Mouse (Mus musculus): ENCODE measurements around the gene Dhps. TPM values are rescaled to one million over a fixed set of nuclear protein-coding genes. Genes with fewer than 3 reads are reported as not detected.

The Dhps gene
- polyA plus RNA-seq, 1 experiment from 2014 or later = 85.8 TPM

DNA sequence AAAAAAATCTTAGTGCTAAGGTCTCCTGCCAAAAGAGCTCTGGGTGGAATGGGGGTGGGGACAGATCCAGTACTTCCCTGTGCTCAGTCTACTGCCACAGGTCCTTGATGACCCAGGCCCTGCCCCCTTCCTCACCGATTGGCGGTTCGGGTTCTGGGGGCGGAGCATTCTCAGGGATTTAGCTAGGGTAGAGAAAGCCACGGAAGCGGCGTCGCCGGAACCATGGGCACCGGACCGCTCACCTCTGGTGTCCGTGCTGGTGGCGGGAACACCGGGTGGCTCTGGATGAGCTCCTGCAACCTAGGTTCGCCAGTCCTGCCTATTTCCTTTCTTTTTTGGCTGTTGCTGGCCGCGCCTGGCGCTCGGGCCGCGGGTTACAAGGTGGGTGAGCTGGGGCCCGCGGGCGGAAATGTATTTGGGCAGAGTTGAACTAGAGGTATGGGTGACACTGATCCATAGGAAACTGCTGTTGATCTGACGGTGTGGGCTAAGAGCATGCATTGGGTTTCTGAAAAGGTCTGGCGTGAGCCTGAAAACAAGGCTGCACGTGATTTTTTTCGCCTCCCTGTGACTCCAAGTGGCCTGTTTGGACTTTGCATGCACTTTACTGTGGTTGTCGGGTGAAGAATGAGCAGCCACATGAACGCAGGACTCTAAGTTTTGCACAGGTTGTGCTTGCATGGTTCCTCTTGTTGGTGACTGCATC lies 11.7 kb downstream of the Dhps start, which contains the start of gene Man2b1:
Gene Man2b1 (plus strand): TSS at position 163 of the 706 bp plus-strand sequence.
- peak within 1 kb of the TSS; percentile 67 for H3K9ac ChIP-seq (ENCODE audit: low read depth, low read length)
- peak; percentile 89 for ATAC-seq (ENCODE audit: low FRiP score, low TSS enrichment)
- peak within 1 kb of the TSS; percentile 64 for H3K4me3 ChIP-seq (ENCODE audit: low read length)
- peaks cover 27% of the 10 kb centered on the region for H3K36me3 ChIP-seq (ENCODE audit: control insufficient read depth, insufficient read depth, low read length)
- H3K9me3 ChIP-seq (ENCODE audit: control insufficient read depth, low read length) = no peaks in the 10 kb centered on the region
- peak within 1 kb of the TSS; percentile 81 for H3K4me2 ChIP-seq (replicated peaks; ENCODE audit: low read depth, low read length)
- H3K27me3 ChIP-seq (ENCODE audit: control insufficient read depth, insufficient read depth, low read length) = no peaks in the 10 kb centered on the region
- WGBS = under 1% methylated on average over 30 of the region's 30 CpGs
- H3K27ac ChIP-seq (ENCODE audit: low read depth, low read length) = no peak within 1 kb of the TSS
- peaks cover 11% of the 10 kb centered on the region; the same call in 1 of the 2 replicates for H3K4me1 ChIP-seq (ENCODE audit: control insufficient read depth, insufficient read depth, low read length)

DNA sequence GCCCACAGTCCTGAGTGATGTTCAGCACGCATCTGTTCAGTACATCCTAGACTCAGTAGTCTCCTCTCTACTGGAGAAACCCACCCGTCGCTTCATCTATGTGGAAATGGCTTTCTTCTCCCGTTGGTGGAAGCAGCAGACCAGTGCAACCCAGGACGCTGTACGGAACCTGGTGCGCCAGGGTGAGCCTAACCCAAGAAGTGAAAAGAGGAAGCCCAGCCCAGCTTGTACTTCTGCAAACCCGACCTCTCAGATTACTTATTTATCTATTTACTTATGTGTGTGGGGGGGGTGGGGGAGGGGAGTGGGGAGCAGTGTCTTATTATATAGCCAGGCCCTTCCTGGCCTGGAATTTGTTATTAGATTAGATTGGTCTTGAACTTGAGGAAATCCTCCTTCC lies 13.1 kb downstream of the Dhps start:
- WGBS = 85% methylated on average over 8 of the region's 8 CpGs
- ATAC-seq (ENCODE audit: low FRiP score, low TSS enrichment) = no peak
- Histone ChIP-seq H3K4me1 (ENCODE audit: control insufficient read depth, insufficient read depth, low read length) (peaks cover 9% of the 10 kb centered on the region; the same call in 1 of the 2 replicates), H3K9ac (ENCODE audit: low read depth, low read length) (no peak overlapping the region), H3K4me2 (replicated peaks; ENCODE audit: low read depth, low read length) (no peak overlapping the region), H3K4me3 (ENCODE audit: low read length) (no peak overlapping the region), H3K27me3 (ENCODE audit: control insufficient read depth, insufficient read depth, low read length) (no peaks in the 10 kb centered on the region), H3K27ac (ENCODE audit: low read depth, low read length) (no peak overlapping the region), H3K36me3 (ENCODE audit: control insufficient read depth, insufficient read depth, low read length) (peaks cover 21% of the 10 kb centered on the region), H3K9me3 (ENCODE audit: control insufficient read depth, low read length) (no peaks in the 10 kb centered on the region)

DNA sequence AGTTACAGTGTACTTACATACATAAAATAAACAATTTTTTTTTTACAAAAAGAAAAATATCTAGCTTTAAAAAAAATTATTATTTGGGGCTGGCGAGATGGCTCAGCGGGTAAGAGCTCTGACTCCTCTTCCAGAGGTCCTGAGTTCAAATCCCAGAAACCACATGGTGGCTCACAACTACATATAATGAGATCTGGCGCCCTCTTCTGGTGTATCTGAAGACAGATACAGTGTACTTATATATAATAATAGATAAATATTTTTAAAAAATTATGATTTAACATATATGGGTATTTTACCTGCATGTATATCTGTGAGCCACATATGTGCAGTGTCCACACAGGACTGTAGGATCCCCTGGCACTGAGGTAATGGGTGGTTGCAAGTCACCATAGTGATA lies 14.7 kb downstream of the Dhps start:
- WGBS = 82% methylated on average over 3 of the region's 3 CpGs
- H3K36me3 ChIP-seq (ENCODE audit: control insufficient read depth, insufficient read depth, low read length) = peaks cover 21% of the 10 kb centered on the region
- H3K27ac ChIP-seq (ENCODE audit: low read depth, low read length) = no peak overlapping the region
- peaks cover 7% of the 10 kb centered on the region; the same call in 1 of the 2 replicates for H3K4me1 ChIP-seq (ENCODE audit: control insufficient read depth, insufficient read depth, low read length)
- H3K27me3 ChIP-seq (ENCODE audit: control insufficient read depth, insufficient read depth, low read length) = no peaks in the 10 kb centered on the region
- no peak overlapping the region for H3K4me2 ChIP-seq (replicated peaks; ENCODE audit: low read depth, low read length)
- no peak for ATAC-seq (ENCODE audit: low FRiP score, low TSS enrichment)
- no peak overlapping the region for H3K4me3 ChIP-seq (ENCODE audit: low read length)
- no peak overlapping the region for H3K9ac ChIP-seq (ENCODE audit: low read depth, low read length)
- no peaks in the 10 kb centered on the region for H3K9me3 ChIP-seq (ENCODE audit: control insufficient read depth, low read length)

DNA sequence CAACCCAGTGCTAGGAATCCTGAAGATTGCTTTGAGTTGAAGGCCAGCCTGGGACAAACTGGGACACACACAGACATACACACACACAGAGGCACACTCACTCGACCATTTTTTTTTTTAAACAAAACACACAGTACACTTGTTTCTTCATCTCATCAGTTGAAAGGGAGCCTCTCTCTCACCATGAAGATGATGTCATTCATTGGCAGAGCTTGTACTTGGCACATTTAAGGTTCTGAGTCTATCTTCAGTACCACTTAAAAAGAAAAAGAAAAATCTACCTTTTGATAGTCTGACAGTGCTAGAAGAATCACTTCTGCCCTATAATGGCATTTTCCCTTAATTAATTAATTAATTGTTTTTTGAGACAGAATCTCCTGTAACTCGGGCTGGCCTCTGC lies 17.2 kb downstream of the Dhps start:
- H3K36me3 ChIP-seq (ENCODE audit: control insufficient read depth, insufficient read depth, low read length) = peaks cover 31% of the 10 kb centered on the region

DNA sequence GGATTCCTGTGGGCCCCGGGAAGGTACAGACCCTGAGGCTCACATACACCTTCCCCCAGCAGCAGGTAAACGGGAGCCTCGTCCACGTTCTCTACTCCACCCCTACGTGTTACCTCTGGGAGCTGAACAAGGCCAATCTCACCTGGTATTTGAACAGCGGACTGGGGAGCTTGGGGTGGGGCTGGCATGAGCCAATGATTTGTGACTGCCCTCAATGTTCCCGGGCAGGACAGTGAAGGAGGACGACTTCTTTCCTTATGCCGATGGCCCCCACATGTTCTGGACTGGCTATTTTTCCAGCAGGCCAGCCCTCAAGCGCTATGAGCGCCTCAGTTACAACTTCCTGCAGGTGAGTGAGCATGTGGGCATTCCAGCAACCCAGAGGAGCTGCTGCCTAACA lies 19.3 kb downstream of the Dhps start:
- 90% methylated on average over 11 of the region's 11 CpGs for WGBS

More for the DNA sequence above, 17.2 kb downstream of the Dhps start:
- no peaks in the 10 kb centered on the region for H3K27me3 ChIP-seq (ENCODE audit: control insufficient read depth, insufficient read depth, low read length)
- no peak overlapping the region for H3K4me3 ChIP-seq (ENCODE audit: low read length)
- H3K9ac ChIP-seq (ENCODE audit: low read depth, low read length) = no peak overlapping the region
- H3K9me3 ChIP-seq (ENCODE audit: control insufficient read depth, low read length) = no peaks in the 10 kb centered on the region
- no peak overlapping the region for H3K27ac ChIP-seq (ENCODE audit: low read depth, low read length)
- H3K4me2 ChIP-seq (replicated peaks; ENCODE audit: low read depth, low read length) = no peak overlapping the region
- ATAC-seq (ENCODE audit: low FRiP score, low TSS enrichment) = no peak
- H3K4me1 ChIP-seq (ENCODE audit: control insufficient read depth, insufficient read depth, low read length) = 0 out of 2 replicates have a peak, but pooled peaks cover 2% of the 10 kb centered on the region
- 78% methylated on average over 2 of the region's 2 CpGs for WGBS

DNA sequence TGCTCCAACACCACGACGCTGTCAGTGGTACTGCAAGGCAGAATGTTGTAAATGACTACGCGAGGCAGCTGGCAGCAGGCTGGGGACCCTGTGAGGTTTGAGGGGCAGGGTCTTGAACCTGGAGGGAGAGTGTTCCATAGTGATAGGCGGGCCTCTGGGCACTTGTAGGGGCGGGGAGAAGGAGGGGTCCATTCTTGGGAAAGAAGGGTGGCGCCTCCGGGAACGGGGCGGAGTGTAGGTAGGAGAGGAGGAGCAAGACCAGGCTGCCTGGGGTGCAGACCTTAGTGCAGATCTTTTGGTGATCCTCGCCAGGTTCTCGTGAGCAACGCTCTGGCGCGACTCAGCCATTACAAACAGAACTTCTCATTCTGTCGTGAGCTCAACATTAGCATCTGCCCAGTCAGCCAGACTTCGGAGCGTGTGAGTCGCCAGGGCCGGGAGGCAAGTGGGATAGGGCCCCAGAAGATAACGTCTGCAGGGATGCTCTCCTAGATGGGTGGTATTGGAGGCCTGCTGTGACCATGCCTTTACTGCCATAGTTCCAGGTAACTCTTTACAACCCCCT lies 20.1 kb downstream of the Dhps start:
- Histone ChIP-seq H3K27me3 (ENCODE audit: control insufficient read depth, insufficient read depth, low read length) (no peaks in the 10 kb centered on the region), H3K27ac (ENCODE audit: low read depth, low read length) (no peak overlapping the region), H3K9ac (ENCODE audit: low read depth, low read length) (no peak overlapping the region), H3K4me3 (ENCODE audit: low read length) (no peak overlapping the region), H3K36me3 (ENCODE audit: control insufficient read depth, insufficient read depth, low read length) (peaks cover 38% of the 10 kb centered on the region), H3K4me1 (ENCODE audit: control insufficient read depth, insufficient read depth, low read length) (no peaks in the 10 kb centered on the region), H3K4me2 (replicated peaks; ENCODE audit: low read depth, low read length) (no peak overlapping the region), H3K9me3 (ENCODE audit: control insufficient read depth, low read length) (no peaks in the 10 kb centered on the region)
- WGBS = 29% methylated on average over 21 of the region's 21 CpGs
- 0 out of 2 replicates have a peak, but pooled peaks have one; percentile 43 for ATAC-seq (ENCODE audit: low FRiP score, low TSS enrichment)

More for the DNA sequence above, 19.3 kb downstream of the Dhps start:
- H3K9ac ChIP-seq (ENCODE audit: low read depth, low read length) = no peak overlapping the region
- ATAC-seq (ENCODE audit: low FRiP score, low TSS enrichment) = no peak
- no peaks in the 10 kb centered on the region for H3K4me1 ChIP-seq (ENCODE audit: control insufficient read depth, insufficient read depth, low read length)
- no peak overlapping the region for H3K27ac ChIP-seq (ENCODE audit: low read depth, low read length)
- no peaks in the 10 kb centered on the region for H3K9me3 ChIP-seq (ENCODE audit: control insufficient read depth, low read length)
- no peaks in the 10 kb centered on the region for H3K27me3 ChIP-seq (ENCODE audit: control insufficient read depth, insufficient read depth, low read length)
- no peak overlapping the region for H3K4me3 ChIP-seq (ENCODE audit: low read length)
- H3K4me2 ChIP-seq (replicated peaks; ENCODE audit: low read depth, low read length) = no peak overlapping the region
- peaks cover 35% of the 10 kb centered on the region for H3K36me3 ChIP-seq (ENCODE audit: control insufficient read depth, insufficient read depth, low read length)

DNA sequence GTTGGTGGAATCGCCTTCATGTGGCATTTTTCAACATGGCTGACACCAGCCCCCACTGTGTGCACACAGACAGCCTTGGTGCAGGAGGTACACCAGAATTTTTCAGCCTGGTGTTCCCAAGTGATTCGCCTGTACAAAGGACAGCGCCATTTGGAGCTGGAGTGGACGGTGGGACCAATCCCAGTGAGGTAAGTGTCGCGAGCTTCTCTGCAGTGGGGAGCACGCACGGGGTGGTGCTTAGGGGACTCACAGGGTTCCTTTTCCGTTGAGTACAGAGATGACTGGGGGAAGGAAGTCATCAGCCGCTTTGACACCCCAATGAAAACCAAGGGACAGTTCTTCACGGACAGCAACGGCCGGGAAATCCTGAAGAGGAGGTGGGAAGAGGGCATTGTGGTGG lies 23.5 kb downstream of the Dhps start:
- Histone ChIP-seq H3K27ac (ENCODE audit: low read depth, low read length) (no peak overlapping the region), H3K9ac (ENCODE audit: low read depth, low read length) (no peak overlapping the region), H3K27me3 (ENCODE audit: control insufficient read depth, insufficient read depth, low read length) (no peaks in the 10 kb centered on the region), H3K9me3 (ENCODE audit: control insufficient read depth, low read length) (no peaks in the 10 kb centered on the region), H3K36me3 (ENCODE audit: control insufficient read depth, insufficient read depth, low read length) (peaks cover 40% of the 10 kb centered on the region; the same call in 1 of the 2 replicates), H3K4me3 (ENCODE audit: low read length) (no peak overlapping the region), H3K4me2 (replicated peaks; ENCODE audit: low read depth, low read length) (no peak overlapping the region), H3K4me1 (ENCODE audit: control insufficient read depth, insufficient read depth, low read length) (no peaks in the 10 kb centered on the region)
- 94% methylated on average over 13 of the region's 13 CpGs for WGBS
- ATAC-seq (ENCODE audit: low FRiP score, low TSS enrichment) = no peak

DNA sequence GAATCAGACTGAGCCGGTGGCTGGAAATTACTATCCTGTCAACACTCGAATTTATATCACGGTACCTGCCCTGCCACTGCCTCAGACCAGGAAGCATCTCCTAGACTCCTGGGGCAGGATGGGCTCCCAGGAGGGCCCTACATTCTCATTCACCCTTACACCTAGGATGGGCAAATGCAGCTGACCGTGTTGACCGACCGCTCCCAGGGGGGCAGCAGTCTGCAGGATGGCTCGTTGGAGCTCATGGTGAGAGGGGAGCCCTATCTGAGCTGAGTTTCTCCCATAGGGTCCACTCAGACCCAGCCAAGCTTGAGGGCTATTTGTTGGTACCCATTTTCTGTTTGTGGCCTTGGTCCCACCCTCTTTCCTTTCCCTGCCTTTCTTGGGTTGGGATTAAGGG lies 24.0 kb downstream of the Dhps start:
- Histone ChIP-seq H3K36me3 (ENCODE audit: control insufficient read depth, insufficient read depth, low read length) (peaks cover 40% of the 10 kb centered on the region; the same call in 1 of the 2 replicates), H3K27ac (ENCODE audit: low read depth, low read length) (no peak overlapping the region), H3K9me3 (ENCODE audit: control insufficient read depth, low read length) (no peaks in the 10 kb centered on the region), H3K9ac (ENCODE audit: low read depth, low read length) (no peak overlapping the region), H3K4me3 (ENCODE audit: low read length) (no peak overlapping the region), H3K4me2 (replicated peaks; ENCODE audit: low read depth, low read length) (no peak overlapping the region), H3K27me3 (ENCODE audit: control insufficient read depth, insufficient read depth, low read length) (no peaks in the 10 kb centered on the region), H3K4me1 (ENCODE audit: control insufficient read depth, insufficient read depth, low read length) (no peaks in the 10 kb centered on the region)
- ATAC-seq (ENCODE audit: low FRiP score, low TSS enrichment) = no peak
- 91% methylated on average over 7 of the region's 7 CpGs for WGBS

DNA sequence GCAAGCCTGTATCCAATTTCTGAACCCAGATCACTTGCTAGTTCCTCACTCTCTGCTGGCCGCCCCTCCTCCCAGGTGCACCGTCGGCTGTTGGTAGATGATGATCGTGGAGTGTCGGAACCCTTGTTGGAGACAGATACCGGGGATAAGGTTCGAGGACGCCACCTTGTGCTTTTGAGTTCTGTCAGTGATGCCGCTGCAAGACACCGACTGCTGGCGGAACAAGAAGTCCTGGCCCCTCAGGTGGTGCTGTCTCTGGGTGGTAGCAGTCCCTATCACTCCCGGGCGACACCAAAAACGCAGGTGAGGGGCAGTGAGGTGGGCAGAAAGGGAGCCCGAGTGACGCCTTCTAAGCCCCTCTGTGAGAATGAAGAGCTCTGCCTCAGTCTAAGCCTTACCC lies 24.6 kb downstream of the Dhps start:
- Histone ChIP-seq H3K36me3 (ENCODE audit: control insufficient read depth, insufficient read depth, low read length) (peaks cover 40% of the 10 kb centered on the region; the same call in 1 of the 2 replicates), H3K27me3 (ENCODE audit: control insufficient read depth, insufficient read depth, low read length) (no peaks in the 10 kb centered on the region), H3K4me2 (replicated peaks; ENCODE audit: low read depth, low read length) (no peak overlapping the region), H3K4me1 (ENCODE audit: control insufficient read depth, insufficient read depth, low read length) (no peaks in the 10 kb centered on the region), H3K9me3 (ENCODE audit: control insufficient read depth, low read length) (no peaks in the 10 kb centered on the region), H3K4me3 (ENCODE audit: low read length) (no peak overlapping the region), H3K9ac (ENCODE audit: low read depth, low read length) (no peak overlapping the region), H3K27ac (ENCODE audit: low read depth, low read length) (no peak overlapping the region)
- no peak for ATAC-seq (ENCODE audit: low FRiP score, low TSS enrichment)
- WGBS = 93% methylated on average over 16 of the region's 16 CpGs
